Comparison of ENCODE assay signal across 7 mouse cellular contexts in genomic region chr4:155669598-155670075, GRCm38 (mm10). TPM values are rescaled to one million over a fixed set of nuclear protein-coding genes. Genes with fewer than 3 reads are reported as not detected.
DNase-seq lines count a peak whose midpoint lies in the region; ATAC-seq and TF ChIP-seq lines count a peak whose summit lies in the region.

No protein-coding gene starts in this region.

- WGBS in lung, postnatal 0 days: 2% methylated on average over 8 of the region's 8 CpGs
- 1% methylated on average over 8 of the region's 8 CpGs for WGBS in forebrain, embryonic 10.5 days
- 2% methylated on average over 8 of the region's 8 CpGs for WGBS in limb, embryonic 13.5 days
- WGBS in stomach, embryonic 14.5 days: 2% methylated on average over 8 of the region's 8 CpGs

- DNase-seq in lung, postnatal 0 days (ENCODE audit: low spot score): no peak
- DNase-seq in lung, adult 18-20 months: no peak
- no peak for DNase-seq in forebrain, embryonic 10.5 days (ENCODE audit: extremely low spot score, low spot score)
- DNase-seq in adrenal gland, adult (ENCODE audit: inconsistent age in 2 of 2, low spot score in 1 of 2): no peak

- H3K4me1 ChIP-seq in lung, postnatal 0 days (ENCODE audit: insufficient read depth, low read depth, low read length): peaks cover 9% of the 10 kb centered on the region; the same call in 1 of the 2 replicates
- H3K4me1 ChIP-seq in forebrain, embryonic 10.5 days: peaks cover 20% of the 10 kb centered on the region
- peaks cover 11% of the 10 kb centered on the region for H3K4me1 ChIP-seq in limb, embryonic 13.5 days
- peaks cover 6% of the 10 kb centered on the region; the same call in 1 of the 2 replicates for H3K4me1 ChIP-seq in stomach, embryonic 14.5 days (ENCODE audit: control insufficient read depth, insufficient read depth, low read length)

- no peaks in the 10 kb centered on the region for H3K36me3 ChIP-seq in lung, postnatal 0 days (ENCODE audit: insufficient read depth, low read length)
- no peaks in the 10 kb centered on the region; the same call in 1 of the 2 replicates for H3K36me3 ChIP-seq in forebrain, embryonic 10.5 days (replicated peaks)
- H3K36me3 ChIP-seq in limb, embryonic 13.5 days: peaks cover 13% of the 10 kb centered on the region
- H3K36me3 ChIP-seq in stomach, embryonic 14.5 days (ENCODE audit: control insufficient read depth, insufficient read depth, low read length): no peaks in the 10 kb centered on the region

- 0 out of 2 replicates have a peak, but pooled peaks have one; percentile 19 for TF ChIP-seq EP300 in lung, postnatal 0 days (IDR thresholded peaks at IDR 0.05)

- peak overlapping the region; percentile 87 for H3K4me2 ChIP-seq in lung, postnatal 0 days (replicated peaks; ENCODE audit: low read depth, low read length)
- H3K4me2 ChIP-seq in limb, embryonic 13.5 days (replicated peaks): peak overlapping the region; percentile 91
- H3K4me2 ChIP-seq in stomach, embryonic 14.5 days (replicated peaks; ENCODE audit: low read depth, low read length): peak overlapping the region; percentile 46

- H3K9ac ChIP-seq in lung, postnatal 0 days (replicated peaks; ENCODE audit: low read depth): no peak overlapping the region
- peak overlapping the region; percentile 50 for H3K9ac ChIP-seq in limb, embryonic 13.5 days
- H3K9ac ChIP-seq in stomach, embryonic 14.5 days (replicated peaks; ENCODE audit: low read depth, low read length): 0 out of 2 replicates have a peak overlapping the region, but pooled peaks have one; percentile 78

- H3K27me3 ChIP-seq in lung, postnatal 0 days (replicated peaks; ENCODE audit: insufficient read depth, low read length): no peaks in the 10 kb centered on the region
- H3K27me3 ChIP-seq in forebrain, embryonic 10.5 days (ENCODE audit: poor library complexity, severe bottlenecking): no peaks in the 10 kb centered on the region
- no peaks in the 10 kb centered on the region for H3K27me3 ChIP-seq in limb, embryonic 13.5 days
- H3K27me3 ChIP-seq in stomach, embryonic 14.5 days (ENCODE audit: control insufficient read depth, insufficient read depth, low read length): no peaks in the 10 kb centered on the region

- H3K27ac ChIP-seq in lung, postnatal 0 days (ENCODE audit: low read length): no peak overlapping the region
- H3K27ac ChIP-seq in forebrain, embryonic 10.5 days: peak overlapping the region; percentile 85
- H3K27ac ChIP-seq in limb, embryonic 13.5 days: no peak overlapping the region
- no peak overlapping the region for H3K27ac ChIP-seq in stomach, embryonic 14.5 days (ENCODE audit: low read length)

- H3K9me3 ChIP-seq in lung, postnatal 0 days (ENCODE audit: low read length): no peaks in the 10 kb centered on the region
- no peaks in the 10 kb centered on the region for H3K9me3 ChIP-seq in forebrain, embryonic 10.5 days
- no peaks in the 10 kb centered on the region for H3K9me3 ChIP-seq in limb, embryonic 13.5 days
- no peaks in the 10 kb centered on the region for H3K9me3 ChIP-seq in stomach, embryonic 14.5 days (ENCODE audit: control insufficient read depth, low read depth, low read length)

- ATAC-seq in lung, postnatal 0 days: no peak
- ATAC-seq in limb, embryonic 13.5 days (ENCODE audit: low FRiP score, low read depth): peak; percentile 9; the same call in 1 of the 2 replicates
- no peak for ATAC-seq in stomach, embryonic 14.5 days (ENCODE audit: insufficient number of reproducible peaks, insufficient read depth, low FRiP score, low read depth)
- ATAC-seq in cerebellum, adult (ENCODE audit: insufficient number of reproducible peaks, low FRiP score, low TSS enrichment): no peak

- peak overlapping the region; percentile 95 for H3K4me3 ChIP-seq in lung, postnatal 0 days (ENCODE audit: low read depth, low read length)
- H3K4me3 ChIP-seq in forebrain, embryonic 10.5 days: peak overlapping the region; percentile 95
- H3K4me3 ChIP-seq in limb, embryonic 13.5 days: peak overlapping the region; percentile 83
- H3K4me3 ChIP-seq in stomach, embryonic 14.5 days (ENCODE audit: low read depth, low read length): peak overlapping the region; percentile 82

- TF ChIP-seq CTCF in lung, postnatal 0 days (IDR thresholded peaks at IDR 0.05): no peak

RNA-seq across cellular contexts. Expression of gene Mib2, which starts 0.6 kb away (rescaled TPM):
- 16.3 and 19.8 TPM in 2 replicates for polyA plus RNA-seq in lung, postnatal 0 days (2015; fragmentation: Nextera tagmentation; extraction: Ambion mirVana)
- polyA plus RNA-seq in forebrain, embryonic 10.5 days (2016; fragmentation: Nextera tagmentation; extraction: Ambion mirVana): 16.8 and 18.3 TPM in 2 replicates
- polyA plus RNA-seq in limb, embryonic 13.5 days (2015; fragmentation: Nextera tagmentation; extraction: Ambion mirVana): 30.5 and 34.3 TPM in 2 replicates
- polyA plus RNA-seq in stomach, embryonic 14.5 days (2014; fragmentation: Nextera tagmentation; extraction: Ambion mirVana): 18.9 and 21.9 TPM in 2 replicates

RNA-seq across cellular contexts. Expression of gene Mmp23, which starts 16.5 kb away (rescaled TPM):
- polyA plus RNA-seq in lung, postnatal 0 days (2015; fragmentation: Nextera tagmentation; extraction: Ambion mirVana): 44.5 and 46.2 TPM in 2 replicates
- 1.8 and 2.8 TPM in 2 replicates for polyA plus RNA-seq in forebrain, embryonic 10.5 days (2016; fragmentation: Nextera tagmentation; extraction: Ambion mirVana)
- polyA plus RNA-seq in limb, embryonic 13.5 days (2015; fragmentation: Nextera tagmentation; extraction: Ambion mirVana): 17.1 and 19.1 TPM in 2 replicates
- 25.0 and 26.3 TPM in 2 replicates for polyA plus RNA-seq in stomach, embryonic 14.5 days (2014; fragmentation: Nextera tagmentation; extraction: Ambion mirVana)

RNA-seq across cellular contexts. Expression of gene Gm10563, which starts 24.4 kb away (rescaled TPM):
- polyA plus RNA-seq in lung, postnatal 0 days (2015; fragmentation: Nextera tagmentation; extraction: Ambion mirVana): not detected in 2 replicates
- not detected in 2 replicates for polyA plus RNA-seq in forebrain, embryonic 10.5 days (2016; fragmentation: Nextera tagmentation; extraction: Ambion mirVana)
- not detected in 2 replicates for polyA plus RNA-seq in limb, embryonic 13.5 days (2015; fragmentation: Nextera tagmentation; extraction: Ambion mirVana)
- not detected in 2 replicates for polyA plus RNA-seq in stomach, embryonic 14.5 days (2014; fragmentation: Nextera tagmentation; extraction: Ambion mirVana)

RNA-seq across cellular contexts. Expression of gene Fndc10, which starts 24.5 kb away (rescaled TPM):
- polyA plus RNA-seq in lung, postnatal 0 days (2015; fragmentation: Nextera tagmentation; extraction: Ambion mirVana): 3.3 and 3.6 TPM in 2 replicates
- 0.64 and 0.67 TPM in 2 replicates for polyA plus RNA-seq in forebrain, embryonic 10.5 days (2016; fragmentation: Nextera tagmentation; extraction: Ambion mirVana)
- polyA plus RNA-seq in limb, embryonic 13.5 days (2015; fragmentation: Nextera tagmentation; extraction: Ambion mirVana): 8.4 and 10.2 TPM in 2 replicates
- polyA plus RNA-seq in stomach, embryonic 14.5 days (2014; fragmentation: Nextera tagmentation; extraction: Ambion mirVana): 3.1 and 3.2 TPM in 2 replicates

RNA-seq across cellular contexts. Expression of gene Ssu72, which starts 35.0 kb away (rescaled TPM):
- polyA plus RNA-seq in lung, postnatal 0 days (2015; fragmentation: Nextera tagmentation; extraction: Ambion mirVana): 166 and 178 TPM in 2 replicates
- polyA plus RNA-seq in forebrain, embryonic 10.5 days (2016; fragmentation: Nextera tagmentation; extraction: Ambion mirVana): 163 and 164 TPM in 2 replicates
- polyA plus RNA-seq in limb, embryonic 13.5 days (2015; fragmentation: Nextera tagmentation; extraction: Ambion mirVana): 141 and 150 TPM in 2 replicates
- polyA plus RNA-seq in stomach, embryonic 14.5 days (2014; fragmentation: Nextera tagmentation; extraction: Ambion mirVana): 140 and 145 TPM in 2 replicates
